Mouse (Mus musculus): ENCODE data around the gene Anapc15-ps.

DNA sequence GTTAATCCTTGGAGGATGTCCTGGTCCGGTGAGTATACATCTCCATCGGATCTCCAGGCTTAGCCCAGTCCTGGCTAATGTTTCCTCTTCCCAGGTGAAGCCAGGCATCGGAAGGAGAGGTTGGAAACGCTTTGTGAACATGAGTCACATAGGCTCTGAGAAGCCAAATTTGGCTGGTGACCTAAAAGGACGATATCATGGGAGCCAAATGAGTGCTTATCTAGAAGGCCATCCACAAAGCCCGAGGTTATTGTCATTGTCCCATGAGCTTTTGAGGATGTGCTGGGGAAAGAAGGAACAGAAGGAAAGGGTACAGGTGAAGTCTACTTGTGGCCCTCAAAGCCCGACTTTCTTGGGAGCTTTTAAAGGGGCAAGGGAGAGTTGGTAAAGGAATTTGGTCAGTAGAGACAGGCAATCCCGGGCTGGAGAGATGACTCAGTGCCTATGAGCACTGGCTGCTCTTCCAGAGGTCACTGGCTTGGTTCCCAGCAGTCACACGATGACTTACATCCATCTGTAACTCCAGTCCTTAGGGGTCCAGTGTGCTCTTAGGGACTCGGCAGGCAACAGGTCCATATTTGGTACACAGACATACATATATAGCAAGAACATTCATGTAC lies 42.4 kb downstream of the Anapc15-ps start:
- no peak for TF ChIP-seq POLR2A (IDR thresholded peaks at IDR 0.05; ENCODE audit: low read depth, low read length)
- no peak for TF ChIP-seq CTCF (conservative IDR thresholded peaks at IDR 0.05; ENCODE audit: insufficient read depth, insufficient read length, low read depth, low read length)

Data from kidney, adult 2 months (tissue).